Mouse (Mus musculus) heart, adult 2 months (tissue): ENCODE measurements around the gene Cntfr.
"Not testable (repeated sequence)": the region's sequence is repeated elsewhere in the genome, so short reads cannot be mapped to it uniquely, and the experiment has no call there.

ENCODE experiments used
- CTCF ChIP-seq: fragments of 200-600 bp; IDR thresholded peaks from 2 replicates; pipeline ENCODE4 v1.8.1; 2022; ENCODE audit warnings: antibody characterized with exemption, mild to moderate bottlenecking, moderate library complexity
- EP300 ChIP-seq: fragments of 200-500 bp; IDR thresholded peaks from 2 replicates; pipeline ENCODE4 v1.6.1; 2011; ENCODE audit warnings: low read depth, low read length, control low read depth; ENCODE audit not compliant: insufficient read depth
- POLR2A ChIP-seq: fragments of 200-500 bp; IDR thresholded peaks from 2 replicates; pipeline ENCODE4 v1.6.1; 2011; ENCODE audit warnings: mild to moderate bottlenecking, low read depth, low read length, control low read depth; ENCODE audit not compliant: insufficient read depth

GRCm38 (mm10) chr4:41688562-41688961 is 8.3 kb downstream of the Cntfr start:
- not testable (repeated sequence) for TF ChIP-seq POLR2A, CTCF, EP300
